Mouse (Mus musculus): ENCODE data around the gene Ccdc146. TPM values are rescaled to one million over a fixed set of nuclear protein-coding genes. Genes with fewer than 3 reads are reported as not detected.

Ccdc146 gene
- polyA plus RNA-seq, 1 experiment from 2014 or later, result not detected

DNA sequence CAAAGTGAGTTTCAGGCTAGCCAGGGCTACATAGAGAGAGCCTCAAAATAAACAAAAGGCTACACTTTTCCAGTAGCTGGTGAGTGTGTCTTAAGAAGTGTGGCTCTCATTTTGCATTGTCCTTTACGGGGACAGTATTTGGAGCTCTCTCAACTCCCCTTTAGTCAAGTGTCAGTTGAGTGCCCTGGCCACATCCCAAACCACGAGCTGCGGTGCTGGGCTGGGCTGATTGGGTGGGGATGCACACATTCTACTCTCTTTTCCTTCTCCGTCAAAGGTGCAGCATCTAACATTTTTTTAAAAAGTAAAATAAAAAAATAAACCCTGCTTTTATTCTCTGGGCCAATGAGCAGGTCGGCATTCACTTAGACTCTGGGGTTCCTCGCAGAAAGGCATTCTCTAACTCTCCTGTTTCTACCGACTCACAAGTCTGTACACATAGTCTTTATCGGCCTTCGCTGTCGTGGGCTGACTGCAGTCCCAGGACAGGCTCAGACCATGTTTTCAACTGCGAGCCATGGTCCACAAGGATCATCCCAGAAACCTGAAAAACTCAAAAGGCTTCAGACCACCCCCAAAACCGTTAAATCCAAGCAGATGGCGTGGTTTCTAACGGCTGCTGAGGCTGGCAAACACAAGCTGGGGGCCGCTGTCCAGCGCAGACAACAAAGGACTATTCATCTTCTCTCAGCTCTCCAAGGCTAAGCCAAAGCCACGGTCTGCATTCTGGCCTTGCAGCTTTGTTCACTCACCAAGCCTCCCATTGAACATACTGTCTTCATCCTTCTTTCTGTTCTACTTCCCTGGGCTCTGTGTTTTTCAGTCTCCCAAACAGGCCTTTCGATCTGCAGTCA lies 161.0 kb downstream of the Ccdc146 start:
- Histone ChIP-seq H3K9ac (ENCODE audit: low read length) (peak overlapping the region; percentile 43), H3K4me2 (no peak overlapping the region), H3K27ac (ENCODE audit: low read depth, low read length) (peak overlapping the region; percentile 92), H3K4me1 (ENCODE audit: control insufficient read depth, insufficient read depth, low read length) (peaks cover 14% of the 10 kb centered on the region), H3K9me3 (ENCODE audit: control insufficient read depth, low read length) (no peaks in the 10 kb centered on the region), H3K36me3 (ENCODE audit: control insufficient read depth, insufficient read depth, low read length) (no peaks in the 10 kb centered on the region), H3K27me3 (ENCODE audit: control insufficient read depth, insufficient read depth, low read length) (no peaks in the 10 kb centered on the region), H3K4me3 (ENCODE audit: low read depth, low read length) (no peak overlapping the region)
- DNase-seq (ENCODE audit: low spot score, missing footprints) (peak; percentile 94), ATAC-seq (ENCODE audit: low FRiP score) (peak; percentile 89)
- 36% methylated on average over 18 of the region's 18 CpGs for WGBS

DNA sequence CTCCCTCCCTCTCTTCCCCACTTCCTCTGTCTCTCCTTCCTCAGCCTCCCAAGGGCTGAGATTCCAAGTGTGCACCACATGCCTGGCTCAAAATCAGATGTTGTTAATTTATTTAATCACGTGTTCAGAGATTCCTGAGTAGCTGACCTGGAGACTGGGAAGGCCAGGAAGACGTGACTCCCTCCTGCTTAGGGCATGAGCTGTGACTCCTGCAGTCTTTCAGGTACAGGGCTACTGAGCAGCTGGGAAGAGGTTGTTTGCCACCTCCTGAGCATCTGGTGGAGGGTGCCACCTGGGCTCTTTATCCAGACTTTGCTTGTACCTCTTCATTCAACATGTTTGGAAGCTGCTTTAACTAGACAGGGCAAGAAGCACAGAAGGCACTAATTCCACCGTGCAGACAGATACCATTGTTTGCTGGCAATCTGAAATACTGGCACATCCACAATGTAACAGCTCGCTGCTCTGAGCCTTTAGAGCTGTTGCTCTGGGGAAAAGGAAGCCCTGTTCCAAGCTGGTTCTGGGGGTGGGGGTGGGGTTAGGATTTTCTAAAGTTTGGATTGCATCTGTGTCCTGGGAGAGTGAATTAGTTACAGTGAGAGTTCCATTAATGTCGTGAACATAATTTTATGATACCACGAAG lies 163.2 kb downstream of the Ccdc146 start:
- Histone ChIP-seq H3K4me1 (ENCODE audit: control insufficient read depth, insufficient read depth, low read length) (peaks cover 14% of the 10 kb centered on the region), H3K4me3 (ENCODE audit: low read depth, low read length) (no peak overlapping the region), H3K9me3 (ENCODE audit: control insufficient read depth, low read length) (no peaks in the 10 kb centered on the region), H3K4me2 (no peak overlapping the region), H3K9ac (ENCODE audit: low read length) (no peak overlapping the region), H3K27ac (ENCODE audit: low read depth, low read length) (no peak overlapping the region), H3K27me3 (ENCODE audit: control insufficient read depth, insufficient read depth, low read length) (no peaks in the 10 kb centered on the region), H3K36me3 (ENCODE audit: control insufficient read depth, insufficient read depth, low read length) (no peaks in the 10 kb centered on the region)
- WGBS, result 53% methylated on average over 6 of the region's 6 CpGs
- peak; percentile 81 for DNase-seq (ENCODE audit: low spot score, missing footprints)
- ATAC-seq (ENCODE audit: low FRiP score), result no peak

GRCm38 (mm10) chr5:21260746-21261145 lies 163.7 kb downstream of the Ccdc146 start:
- H3K4me2 ChIP-seq, result no peak overlapping the region
- no peaks in the 10 kb centered on the region for H3K27me3 ChIP-seq (ENCODE audit: control insufficient read depth, insufficient read depth, low read length)
- ATAC-seq (ENCODE audit: low FRiP score), result no peak
- DNase-seq (ENCODE audit: low spot score, missing footprints), result peak; percentile 69
- H3K9me3 ChIP-seq (ENCODE audit: control insufficient read depth, low read length), result no peaks in the 10 kb centered on the region
- H3K4me3 ChIP-seq (ENCODE audit: low read depth, low read length), result no peak overlapping the region
- H3K27ac ChIP-seq (ENCODE audit: low read depth, low read length), result no peak overlapping the region
- H3K9ac ChIP-seq (ENCODE audit: low read length), result no peak overlapping the region
- H3K4me1 ChIP-seq (ENCODE audit: control insufficient read depth, insufficient read depth, low read length), result peaks cover 14% of the 10 kb centered on the region
- no peaks in the 10 kb centered on the region for H3K36me3 ChIP-seq (ENCODE audit: control insufficient read depth, insufficient read depth, low read length)
- whole genome bisulfite sequencing, result 81% methylated on average over 7 of the region's 7 CpGs

DNA sequence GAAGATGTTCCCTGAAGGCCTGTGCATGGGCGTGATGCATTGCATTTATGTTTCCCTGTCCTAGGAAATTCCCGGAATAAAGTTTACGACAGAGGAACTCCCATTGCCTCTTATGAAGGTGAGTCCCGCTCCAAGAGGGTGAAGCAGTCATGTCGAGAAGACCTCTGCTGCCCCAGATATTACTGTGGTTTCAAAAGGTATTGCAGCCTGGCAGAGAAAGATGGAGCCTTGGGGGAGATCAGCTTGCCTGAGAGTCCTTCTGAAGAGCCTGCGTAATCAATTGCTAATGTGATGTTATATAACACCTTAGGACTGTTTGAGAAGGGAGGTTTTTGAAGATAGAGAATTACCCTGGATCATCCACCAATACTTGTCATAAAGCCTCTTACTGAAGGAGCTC lies 166.7 kb downstream of the Ccdc146 start:
- ATAC-seq (ENCODE audit: low FRiP score) (no peak), DNase-seq (ENCODE audit: low spot score, missing footprints) (peak; percentile 60)
- H3K9ac ChIP-seq (ENCODE audit: low read length), result no peak overlapping the region
- no peak overlapping the region for H3K4me2 ChIP-seq
- H3K4me1 ChIP-seq (ENCODE audit: control insufficient read depth, insufficient read depth, low read length), result peaks cover 4% of the 10 kb centered on the region
- no peaks in the 10 kb centered on the region for H3K27me3 ChIP-seq (ENCODE audit: control insufficient read depth, insufficient read depth, low read length)
- no peak overlapping the region for H3K27ac ChIP-seq (ENCODE audit: low read depth, low read length)
- WGBS, result 70% methylated on average over 6 of the region's 6 CpGs
- no peak overlapping the region for H3K4me3 ChIP-seq (ENCODE audit: low read depth, low read length)
- no peaks in the 10 kb centered on the region for H3K36me3 ChIP-seq (ENCODE audit: control insufficient read depth, insufficient read depth, low read length)
- no peaks in the 10 kb centered on the region for H3K9me3 ChIP-seq (ENCODE audit: control insufficient read depth, low read length)

DNA sequence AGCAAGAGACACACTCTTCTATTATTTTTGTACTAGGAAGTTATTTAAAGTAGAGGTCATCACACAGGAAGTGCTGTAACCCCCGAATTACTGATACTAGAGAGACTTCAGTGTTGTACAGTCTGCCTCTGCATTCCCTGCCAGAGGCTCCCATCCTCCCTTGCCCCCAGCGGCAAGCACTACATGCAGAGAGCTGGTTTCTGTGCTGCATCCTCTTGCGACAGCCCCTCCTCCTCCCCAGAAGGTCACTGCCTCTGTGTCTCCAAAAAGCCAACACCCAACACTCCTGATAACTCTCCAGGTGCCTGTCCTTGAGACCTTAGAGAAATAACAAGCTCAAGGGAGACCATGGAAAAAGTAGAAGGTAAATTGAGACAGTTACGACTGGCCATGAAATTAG lies 167.4 kb downstream of the Ccdc146 start:
- DNase-seq (ENCODE audit: low spot score, missing footprints), result no peak
- H3K4me1 ChIP-seq (ENCODE audit: control insufficient read depth, insufficient read depth, low read length), result peaks cover 3% of the 10 kb centered on the region
- no peak for ATAC-seq (ENCODE audit: low FRiP score)
- no peak overlapping the region for H3K4me3 ChIP-seq (ENCODE audit: low read depth, low read length)
- no peaks in the 10 kb centered on the region for H3K36me3 ChIP-seq (ENCODE audit: control insufficient read depth, insufficient read depth, low read length)
- H3K9ac ChIP-seq (ENCODE audit: low read length), result no peak overlapping the region
- no peak overlapping the region for H3K27ac ChIP-seq (ENCODE audit: low read depth, low read length)
- WGBS, result 70% methylated on average over 4 of the region's 4 CpGs
- no peak overlapping the region for H3K4me2 ChIP-seq
- no peaks in the 10 kb centered on the region for H3K9me3 ChIP-seq (ENCODE audit: control insufficient read depth, low read length)
- no peaks in the 10 kb centered on the region for H3K27me3 ChIP-seq (ENCODE audit: control insufficient read depth, insufficient read depth, low read length)

- no peak for ATAC-seq (ENCODE audit: low FRiP score)
- H3K4me3 ChIP-seq (ENCODE audit: low read depth, low read length), result no peak overlapping the region
These were observed 168.8 kb downstream of the Ccdc146 start for GRCm38 (mm10) chr5:21255551-21256132.

GRCm38 (mm10) chr5:21254731-21255525 lies 169.5 kb downstream of the Ccdc146 start:
- no peak overlapping the region for H3K27ac ChIP-seq (ENCODE audit: low read depth, low read length)
- no peaks in the 10 kb centered on the region for H3K36me3 ChIP-seq (ENCODE audit: control insufficient read depth, insufficient read depth, low read length)
- H3K4me2 ChIP-seq, result no peak overlapping the region
- no peaks in the 10 kb centered on the region for H3K9me3 ChIP-seq (ENCODE audit: control insufficient read depth, low read length)
- 93% methylated on average over 12 of the region's 12 CpGs for WGBS
- DNase-seq (ENCODE audit: low spot score, missing footprints), result peak; percentile 75
- no peak for ATAC-seq (ENCODE audit: low FRiP score)
- H3K4me1 ChIP-seq (ENCODE audit: control insufficient read depth, insufficient read depth, low read length), result no peaks in the 10 kb centered on the region
- H3K9ac ChIP-seq (ENCODE audit: low read length), result no peak overlapping the region
- no peak overlapping the region for H3K4me3 ChIP-seq (ENCODE audit: low read depth, low read length)
- H3K27me3 ChIP-seq (ENCODE audit: control insufficient read depth, insufficient read depth, low read length), result no peaks in the 10 kb centered on the region

More at GRCm38 (mm10) chr5:21255551-21256132, 168.8 kb downstream of the Ccdc146 start:
- no peak overlapping the region for H3K9ac ChIP-seq (ENCODE audit: low read length)
- H3K27ac ChIP-seq (ENCODE audit: low read depth, low read length), result no peak overlapping the region
- H3K4me1 ChIP-seq (ENCODE audit: control insufficient read depth, insufficient read depth, low read length), result no peaks in the 10 kb centered on the region
- 91% methylated on average over 5 of the region's 5 CpGs for WGBS
- no peaks in the 10 kb centered on the region for H3K27me3 ChIP-seq (ENCODE audit: control insufficient read depth, insufficient read depth, low read length)
- H3K4me2 ChIP-seq, result no peak overlapping the region
- no peaks in the 10 kb centered on the region for H3K36me3 ChIP-seq (ENCODE audit: control insufficient read depth, insufficient read depth, low read length)
- H3K9me3 ChIP-seq (ENCODE audit: control insufficient read depth, low read length), result no peaks in the 10 kb centered on the region
- peak; percentile 54 for DNase-seq (ENCODE audit: low spot score, missing footprints)

DNA sequence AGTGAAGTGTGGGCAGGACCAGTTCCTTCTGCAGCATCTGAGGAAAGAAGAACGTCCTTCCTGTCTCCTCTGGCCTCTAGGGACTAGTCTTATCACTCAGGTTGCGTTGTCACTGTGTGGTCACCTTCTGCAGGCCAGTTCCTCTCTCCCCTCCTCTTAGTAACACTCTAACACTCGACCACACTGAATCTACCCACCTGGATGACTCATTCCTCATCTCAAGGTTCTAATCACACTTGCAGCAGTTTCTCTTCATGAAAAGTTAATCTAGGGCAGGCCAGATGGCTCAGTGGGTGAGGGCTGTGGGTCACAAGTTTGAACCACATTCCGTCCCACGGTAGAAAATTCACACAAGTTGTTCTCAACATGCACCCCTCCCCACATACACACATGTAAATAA lies 175.6 kb downstream of the Ccdc146 start:
- 73% methylated on average over 5 of the region's 5 CpGs for WGBS
- H3K9me3 ChIP-seq (ENCODE audit: control insufficient read depth, low read length), result no peaks in the 10 kb centered on the region
- H3K4me2 ChIP-seq, result no peak overlapping the region
- H3K27me3 ChIP-seq (ENCODE audit: control insufficient read depth, insufficient read depth, low read length), result no peaks in the 10 kb centered on the region
- no peaks in the 10 kb centered on the region for H3K36me3 ChIP-seq (ENCODE audit: control insufficient read depth, insufficient read depth, low read length)
- DNase-seq (ENCODE audit: low spot score, missing footprints), result no peak
- H3K9ac ChIP-seq (ENCODE audit: low read length), result no peak overlapping the region
- H3K27ac ChIP-seq (ENCODE audit: low read depth, low read length), result no peak overlapping the region
- no peak for ATAC-seq (ENCODE audit: low FRiP score)
- no peak overlapping the region for H3K4me3 ChIP-seq (ENCODE audit: low read depth, low read length)
- H3K4me1 ChIP-seq (ENCODE audit: control insufficient read depth, insufficient read depth, low read length), result no peaks in the 10 kb centered on the region
